7 mouse cellular contexts compared by ENCODE assay signal in the genomic region with DNA sequence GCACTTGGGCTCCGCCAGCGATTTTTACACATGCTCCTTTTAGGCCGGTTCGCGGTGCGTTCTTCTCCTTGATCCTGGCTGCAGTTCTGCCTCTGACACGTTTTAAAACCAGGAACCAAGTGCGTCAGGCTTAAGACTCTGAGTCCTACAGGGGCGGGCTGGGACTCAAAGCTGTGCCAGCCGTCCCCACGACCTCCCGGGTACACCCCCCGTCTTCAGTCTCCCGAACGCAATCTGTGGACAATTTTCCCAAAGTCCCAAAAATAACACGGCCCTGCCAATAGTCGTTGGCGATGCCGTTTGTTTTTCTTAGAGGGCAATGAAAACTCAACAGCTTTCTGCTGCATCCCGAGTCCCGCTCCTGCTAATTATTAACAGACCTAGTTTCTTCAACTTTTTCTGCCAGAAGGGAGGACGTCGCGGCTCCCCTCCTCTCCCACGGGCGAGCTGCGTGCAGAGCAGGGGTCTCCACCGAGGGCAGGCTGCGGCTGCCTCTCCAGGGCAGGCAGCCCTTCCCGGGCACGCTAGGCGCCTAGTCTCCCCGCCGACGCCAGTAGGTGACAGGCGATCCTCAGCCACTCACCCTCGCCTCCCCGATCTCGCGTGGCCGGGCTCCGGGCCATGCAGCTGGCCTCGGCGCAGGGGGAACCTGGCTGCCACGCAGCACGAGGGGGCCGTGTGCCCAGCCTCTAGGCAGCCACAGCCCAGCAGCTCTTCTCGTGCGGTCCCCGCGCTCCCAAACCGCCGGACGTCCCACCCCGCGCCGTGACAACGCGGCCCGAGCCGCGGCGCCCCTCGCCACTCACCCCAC. TPM values are rescaled to one million over a fixed set of nuclear protein-coding genes. Genes with fewer than 3 reads are reported as not detected.
A peak's percentile ranks its signal among the peaks of the same experiment; 100 is the strongest.
DNase-seq lines count a peak whose midpoint lies in the region; ATAC-seq and TF ChIP-seq lines count a peak whose summit lies in the region.

No protein-coding gene starts in this region.

- H3K9me3 ChIP-seq in forebrain, embryonic 15.5 days, result no peaks in the 10 kb centered on the region
- no peaks in the 10 kb centered on the region for H3K9me3 ChIP-seq in hindbrain, embryonic 11.5 days (ENCODE audit: control insufficient read depth, low read length)

- H3K27ac ChIP-seq in forebrain, embryonic 15.5 days (replicated peaks), result peak overlapping the region; percentile 67
- peak overlapping the region; percentile 88 for H3K27ac ChIP-seq in hindbrain, embryonic 11.5 days (ENCODE audit: low read depth, low read length)

- H3K4me1 ChIP-seq in forebrain, embryonic 15.5 days, result peaks cover 27% of the 10 kb centered on the region
- peaks cover 7% of the 10 kb centered on the region for H3K4me1 ChIP-seq in hindbrain, embryonic 11.5 days (replicated peaks; ENCODE audit: control insufficient read depth, insufficient read depth, low read length)

- CTCF ChIA-PET in Patski (lab: Charles Lee), result interaction anchor here (1.4 kb wide), 1 partner anchor 19 kb away, joined by 3 read pairs; no protein-coding TSS in a partner anchor

- H3K4me3 ChIP-seq in forebrain, embryonic 15.5 days, result peak overlapping the region; percentile 84
- peak overlapping the region; percentile 84 for H3K4me3 ChIP-seq in hindbrain, embryonic 11.5 days (ENCODE audit: low read depth, low read length)

- peak; percentile 36 for ATAC-seq in Patski
- ATAC-seq in cerebellum, adult (ENCODE audit: insufficient number of reproducible peaks, low FRiP score, low TSS enrichment), result peak; percentile 46
- peak; percentile 76; the same call in 1 of the 2 replicates for ATAC-seq in forebrain, embryonic 15.5 days (replicated peaks)
- peak; percentile 72 for ATAC-seq in hindbrain, embryonic 11.5 days (ENCODE audit: low FRiP score)

- DNase-seq in Patski (ENCODE audit: low read depth, low spot score), result no peak
- peak; percentile 70 for DNase-seq in hindbrain, embryonic 11.5 days (ENCODE audit: low spot score)
- peak; percentile 59 to 72 for DNase-seq in layer of hippocampus, postnatal 10 days (ENCODE audit: low spot score in 2 of 2)
- DNase-seq in lung, postnatal 4 days, result peak; percentile 67 to 72
- DNase-seq in right cerebral cortex, postnatal 25 days, result peak; percentile 47

- TF ChIP-seq CTCF in Patski (IDR thresholded peaks at IDR 0.05), result peak; percentile 54

- POLR2A ChIA-PET in Patski (lab: Charles Lee), result interaction anchor here (0.7 to 1.1 kb wide), 2 partner anchors 11 to 113 kb away, joined by 3 to 6 read pairs; no protein-coding TSS in a partner anchor

- peak overlapping the region; percentile 95 for H3K4me2 ChIP-seq in forebrain, embryonic 15.5 days (replicated peaks)
- peak overlapping the region; percentile 96 for H3K4me2 ChIP-seq in hindbrain, embryonic 11.5 days (replicated peaks; ENCODE audit: low read depth, low read length)

- H3K9ac ChIP-seq in forebrain, embryonic 15.5 days (replicated peaks), result peak overlapping the region; percentile 72
- peak overlapping the region; percentile 79 for H3K9ac ChIP-seq in hindbrain, embryonic 11.5 days (ENCODE audit: low read depth, low read length)

- no peaks in the 10 kb centered on the region for H3K27me3 ChIP-seq in Patski
- H3K27me3 ChIP-seq in forebrain, embryonic 15.5 days, result no peaks in the 10 kb centered on the region
- no peaks in the 10 kb centered on the region for H3K27me3 ChIP-seq in hindbrain, embryonic 11.5 days (ENCODE audit: control insufficient read depth, insufficient read depth, low read length)

- WGBS in forebrain, embryonic 15.5 days, result under 1% methylated on average over 64 of the region's 64 CpGs
- WGBS in hindbrain, embryonic 11.5 days, result under 1% methylated on average over 59 of the region's 64 CpGs

- no peaks in the 10 kb centered on the region for H3K36me3 ChIP-seq in forebrain, embryonic 15.5 days
- no peaks in the 10 kb centered on the region for H3K36me3 ChIP-seq in hindbrain, embryonic 11.5 days (ENCODE audit: control insufficient read depth, insufficient read depth, low read length)

- in situ Hi-C loops in Patski (cut with MboI; ENCODE audit: low pct_unique_long_range_greater_than_20kb), result no loop called here

RNA-seq across cellular contexts. Expression of a gene that starts 0.6 kb away (rescaled TPM):
- 15.7 TPM for polyA plus RNA-seq in Patski (2021)
- polyA plus RNA-seq in forebrain, embryonic 15.5 days (2015; fragmentation: Nextera tagmentation; extraction: Ambion mirVana), result 13.9 and 18.0 TPM in 2 replicates
- 17.7 and 19.9 TPM in 2 replicates for polyA plus RNA-seq in hindbrain, embryonic 11.5 days (2014; fragmentation: Nextera tagmentation; extraction: Ambion mirVana)
- total RNA-seq in layer of hippocampus, postnatal 10 days (2021), result 10 to 100 TPM; 40.9 to 42.8 TPM
